Mouse (Mus musculus) forebrain, embryonic 12.5 days (tissue): ENCODE measurements around the gene Ulk4. TPM values are rescaled to one million over a fixed set of nuclear protein-coding genes. Genes with fewer than 3 reads are reported as not detected.
"Not testable (repeated sequence)": the region's sequence is repeated elsewhere in the genome, so short reads cannot be mapped to it uniquely, and the experiment has no call there.

Source experiments
- ATAC-seq: fragments of 200-750 bp; cut with Nextera tagmentation; 2 replicates; pipeline ENCODE4 v1.8.0; 2017; ENCODE audit warnings: moderate TSS enrichment; ENCODE audit not compliant: low FRiP score
- H3K27ac ChIP-seq: fragments of 300-500 bp; sonication (generic); 2 replicates; pipeline ENCODE4 v1.5.1; 2016; ENCODE audit warnings: mild to moderate bottlenecking
- H3K27me3 ChIP-seq: fragments of 300-500 bp; sonication (generic); 2 replicates; pipeline ENCODE4 v1.6.1; 2016; ENCODE audit warnings: mild to moderate bottlenecking
- H3K36me3 ChIP-seq: fragments of 300-500 bp; sonication (generic); replicated peaks from 2 replicates; pipeline ENCODE4 v1.6.1; 2016; ENCODE audit warnings: mild to moderate bottlenecking
- H3K4me1 ChIP-seq: fragments of 300-500 bp; sonication (generic); 2 replicates; pipeline ENCODE4 v1.6.1; 2016
- H3K4me2 ChIP-seq: fragments of 300-500 bp; sonication (generic); 2 replicates; pipeline ENCODE4 v1.6.1; 2016; ENCODE audit warnings: mild to moderate bottlenecking, moderate library complexity
- H3K4me3 ChIP-seq: fragments of 300-500 bp; sonication (generic); replicated peaks from 2 replicates; pipeline ENCODE4 v1.5.1; 2016; ENCODE audit warnings: mild to moderate bottlenecking
- H3K9ac ChIP-seq: fragments of 300-500 bp; sonication (generic); 2 replicates; pipeline ENCODE4 v1.6.1; 2016; ENCODE audit warnings: mild to moderate bottlenecking
- H3K9me3 ChIP-seq: fragments of 300-500 bp; sonication (generic); 2 replicates; pipeline ENCODE4 v1.6.1; 2016
- WGBS: fragments of 180-500 bp; shearing (Covaris S2); methylation state at CpG from one replicate; pipeline ENCODE4 v1.1.7; 2016; 5-methylcytosine and 5-hydroxymethylcytosine counted together
- polyA plus RNA-seq: library from polyadenylated mRNA; unstranded; fragments of >200 nt; fragmentation: Nextera tagmentation; extraction: Ambion mirVana; gene quantifications from 2 replicates; pipeline ENCODE4 v1.2.1, GENCODE M21; 2016

The Ulk4 gene
- polyA plus RNA-seq, 1 experiment from 2014 or later, result 179 TPM

- H3K4me2 ChIP-seq, result no peak overlapping the region
- H3K4me3 ChIP-seq, result no peak overlapping the region
- WGBS, result 75% methylated on average over 14 of the region's 14 CpGs
- H3K9me3 ChIP-seq, result peaks cover under 1% of the 10 kb centered on the region; the same call in 1 of the 2 replicates
- no peak overlapping the region for H3K9ac ChIP-seq
- no peak overlapping the region; the same call in 1 of the 2 replicates for H3K27ac ChIP-seq
- no peak for ATAC-seq
- H3K36me3 ChIP-seq, result peaks cover 9% of the 10 kb centered on the region
- H3K4me1 ChIP-seq, result peaks cover 10% of the 10 kb centered on the region; the same call in 1 of the 2 replicates
- no peaks in the 10 kb centered on the region for H3K27me3 ChIP-seq
Measured at GRCm38 (mm10) chr9:121204149-121204800, 72.7 kb downstream of the Ulk4 start.

- H3K9ac ChIP-seq, result no peak overlapping the region
- no peaks in the 10 kb centered on the region for H3K27me3 ChIP-seq
- H3K9me3 ChIP-seq, result no peaks in the 10 kb centered on the region
- no peak for ATAC-seq
- H3K4me3 ChIP-seq, result no peak overlapping the region
- no peak overlapping the region for H3K27ac ChIP-seq
- H3K4me1 ChIP-seq, result peaks cover 10% of the 10 kb centered on the region; the same call in 1 of the 2 replicates
- peaks cover 7% of the 10 kb centered on the region for H3K36me3 ChIP-seq
- no peak overlapping the region for H3K4me2 ChIP-seq
- WGBS, result 96% methylated on average over 1 of the region's 1 CpGs
Measured at GRCm38 (mm10) chr9:121203686-121204085, 73.3 kb downstream of the Ulk4 start.

GRCm38 (mm10) chr9:121199146-121199685 is 77.8 kb downstream of the Ulk4 start:
- not testable (repeated sequence) for H3K9me3 ChIP-seq, H3K4me3 ChIP-seq, H3K4me1 ChIP-seq, H3K9ac ChIP-seq, H3K4me2 ChIP-seq, H3K27ac ChIP-seq, ATAC-seq, H3K27me3 ChIP-seq
- peaks cover 18% of the 10 kb centered on the region; the same call in 1 of the 2 replicates for H3K36me3 ChIP-seq
- 89% methylated on average over 5 of the region's 5 CpGs for WGBS

GRCm38 (mm10) chr9:121196473-121196872 is 80.5 kb downstream of the Ulk4 start:
- Histone ChIP-seq H3K36me3 (peaks cover 31% of the 10 kb centered on the region), H3K27ac (no peak overlapping the region), H3K4me2 (no peak overlapping the region), H3K9me3 (peaks cover 18% of the 10 kb centered on the region), H3K27me3 (no peaks in the 10 kb centered on the region), H3K9ac (no peak overlapping the region), H3K4me1 (no peaks in the 10 kb centered on the region), H3K4me3 (no peak overlapping the region)
- WGBS, result 93% methylated on average over 9 of the region's 9 CpGs
- ATAC-seq, result no peak

- Histone ChIP-seq H3K36me3 (peaks cover 31% of the 10 kb centered on the region), H3K9me3 (peaks cover 21% of the 10 kb centered on the region), H3K27me3 (no peaks in the 10 kb centered on the region), H3K4me3 (no peak overlapping the region), H3K9ac (no peak overlapping the region), H3K4me1 (no peaks in the 10 kb centered on the region), H3K4me2 (no peak overlapping the region), H3K27ac (no peak overlapping the region)
- ATAC-seq, result no peak
- WGBS, result 96% methylated on average over 4 of the region's 4 CpGs
Measured at GRCm38 (mm10) chr9:121195106-121195505, 81.9 kb downstream of the Ulk4 start.

GRCm38 (mm10) chr9:121192601-121193370 is 84.2 kb downstream of the Ulk4 start:
- no peak overlapping the region for H3K27ac ChIP-seq
- no peaks in the 10 kb centered on the region for H3K27me3 ChIP-seq
- peaks cover 36% of the 10 kb centered on the region for H3K36me3 ChIP-seq
- H3K9ac ChIP-seq, result no peak overlapping the region
- H3K4me1 ChIP-seq, result no peaks in the 10 kb centered on the region
- no peak for ATAC-seq
- peaks cover 21% of the 10 kb centered on the region for H3K9me3 ChIP-seq
- 96% methylated on average over 26 of the region's 26 CpGs for WGBS
- no peak overlapping the region for H3K4me3 ChIP-seq
- no peak overlapping the region for H3K4me2 ChIP-seq

- WGBS, result 93% methylated on average over 8 of the region's 8 CpGs
Measured at GRCm38 (mm10) chr9:121187811-121188210, 89.2 kb downstream of the Ulk4 start.

GRCm38 (mm10) chr9:121185796-121186195 is 91.2 kb downstream of the Ulk4 start:
- no peak overlapping the region for H3K4me3 ChIP-seq
- H3K4me1 ChIP-seq, result no peaks in the 10 kb centered on the region
- no peaks in the 10 kb centered on the region for H3K27me3 ChIP-seq
- no peak for ATAC-seq
- H3K9me3 ChIP-seq, result no peaks in the 10 kb centered on the region
- no peak overlapping the region for H3K9ac ChIP-seq
- 79% methylated on average over 6 of the region's 6 CpGs for whole genome bisulfite sequencing
- no peak overlapping the region for H3K4me2 ChIP-seq
- H3K27ac ChIP-seq, result no peak overlapping the region
- peaks cover 5% of the 10 kb centered on the region; the same call in 1 of the 2 replicates for H3K36me3 ChIP-seq

More at GRCm38 (mm10) chr9:121187811-121188210, 89.2 kb downstream of the Ulk4 start:
- no peak overlapping the region for H3K27ac ChIP-seq
- peaks cover 15% of the 10 kb centered on the region for H3K36me3 ChIP-seq
- H3K9me3 ChIP-seq, result peaks cover 3% of the 10 kb centered on the region; the same call in 1 of the 2 replicates
- no peaks in the 10 kb centered on the region for H3K4me1 ChIP-seq
- no peak overlapping the region for H3K4me2 ChIP-seq
- no peak overlapping the region for H3K4me3 ChIP-seq
- H3K9ac ChIP-seq, result no peak overlapping the region
- no peak for ATAC-seq
- no peaks in the 10 kb centered on the region for H3K27me3 ChIP-seq

GRCm38 (mm10) chr9:121176350-121176749 is 100.6 kb downstream of the Ulk4 start:
- 92% methylated on average over 7 of the region's 7 CpGs for WGBS
- no peak overlapping the region for H3K9ac ChIP-seq
- no peaks in the 10 kb centered on the region for H3K27me3 ChIP-seq
- peaks cover 9% of the 10 kb centered on the region for H3K36me3 ChIP-seq
- H3K4me3 ChIP-seq, result no peak overlapping the region
- H3K4me1 ChIP-seq, result no peaks in the 10 kb centered on the region
- no peak overlapping the region for H3K27ac ChIP-seq
- H3K9me3 ChIP-seq, result peaks cover 6% of the 10 kb centered on the region
- no peak for ATAC-seq
- H3K4me2 ChIP-seq, result no peak overlapping the region

GRCm38 (mm10) chr9:121175201-121175600 is 101.8 kb downstream of the Ulk4 start:
- no peak overlapping the region for H3K9ac ChIP-seq
- H3K4me3 ChIP-seq, result no peak overlapping the region
- H3K4me2 ChIP-seq, result no peak overlapping the region
- 88% methylated on average over 11 of the region's 11 CpGs for WGBS
- peaks cover 9% of the 10 kb centered on the region for H3K36me3 ChIP-seq
- H3K27ac ChIP-seq, result no peak overlapping the region
- H3K27me3 ChIP-seq, result no peaks in the 10 kb centered on the region
- peaks cover 6% of the 10 kb centered on the region for H3K9me3 ChIP-seq
- ATAC-seq, result no peak
- no peaks in the 10 kb centered on the region for H3K4me1 ChIP-seq

GRCm38 (mm10) chr9:121172123-121172522 is 104.9 kb downstream of the Ulk4 start:
- 90% methylated on average over 6 of the region's 6 CpGs for WGBS
- H3K4me1 ChIP-seq, result no peaks in the 10 kb centered on the region
- H3K4me3 ChIP-seq, result no peak overlapping the region
- H3K36me3 ChIP-seq, result no peaks in the 10 kb centered on the region
- H3K9ac ChIP-seq, result no peak overlapping the region
- H3K4me2 ChIP-seq, result no peak overlapping the region
- H3K27ac ChIP-seq, result no peak overlapping the region
- H3K27me3 ChIP-seq, result no peaks in the 10 kb centered on the region
- no peaks in the 10 kb centered on the region for H3K9me3 ChIP-seq
- no peak for ATAC-seq

- 81% methylated on average over 6 of the region's 6 CpGs for WGBS
- no peak overlapping the region for H3K4me3 ChIP-seq
Measured at GRCm38 (mm10) chr9:121171609-121172008, 105.4 kb downstream of the Ulk4 start.

More at GRCm38 (mm10) chr9:121171609-121172008, 105.4 kb downstream of the Ulk4 start:
- Histone ChIP-seq H3K36me3 (no peaks in the 10 kb centered on the region), H3K27me3 (no peaks in the 10 kb centered on the region), H3K4me2 (no peak overlapping the region), H3K27ac (no peak overlapping the region), H3K4me1 (no peaks in the 10 kb centered on the region), H3K9ac (no peak overlapping the region), H3K9me3 (no peaks in the 10 kb centered on the region)
- ATAC-seq, result no peak
